Mouse (Mus musculus) subcutaneous adipose tissue, adult 2 months (tissue): ENCODE results near the gene Bfar. TPM values are rescaled to one million over a fixed set of nuclear protein-coding genes. Genes with fewer than 3 reads are reported as not detected.

ENCODE experiments used
- polyA plus RNA-seq: library from polyadenylated mRNA; depleted of rRNA; stranded (reverse); fragments of >200 nt; gene quantifications from 2 replicates; pipeline ENCODE4 v1.2.3, GENCODE M21; 2012; ENCODE audit warnings: low replicate concordance; rRNA removed

Bfar gene
- polyA plus RNA-seq, result 46.2 and 49.2 TPM in 2 replicates

DNA sequence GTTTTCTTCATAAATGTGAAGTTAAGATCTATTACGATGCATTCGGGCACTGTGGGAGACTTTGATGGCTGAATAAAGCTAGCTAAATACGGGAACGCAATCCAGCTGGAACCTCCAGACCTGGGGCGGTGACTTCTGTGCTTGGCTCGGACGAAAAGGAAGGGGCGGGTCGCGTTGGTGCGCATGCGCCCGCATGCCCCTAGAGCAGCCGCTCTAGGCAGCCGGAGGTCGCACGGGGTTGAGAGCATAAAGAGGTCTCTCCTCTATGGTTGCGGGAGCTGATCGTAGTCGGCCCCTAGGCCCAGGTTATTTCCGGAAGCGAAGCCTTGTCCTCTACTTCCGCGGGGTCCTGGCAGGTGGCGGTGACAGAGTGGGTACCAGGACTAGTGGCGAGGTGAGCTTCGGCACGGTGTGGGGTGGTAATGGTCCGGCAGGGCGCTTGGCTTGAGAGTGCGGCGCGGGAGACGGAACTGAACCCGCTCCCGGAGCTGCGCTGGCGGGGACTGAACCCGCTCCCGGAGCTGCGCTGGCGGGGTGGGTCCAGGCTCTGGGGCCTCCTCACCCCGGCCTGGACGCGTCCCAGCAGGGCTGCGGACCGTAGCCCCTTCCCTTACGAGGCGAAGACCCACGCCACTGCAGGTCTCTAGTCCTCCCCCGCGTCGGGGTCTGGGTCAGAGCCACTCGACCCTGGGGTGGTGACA, at the start of gene Bfar, which contains the start of gene 3110001I22Rik:
Bfar (plus strand) TSS at position 174 of the 701 bp plus-strand sequence.
3110001I22Rik (plus strand) TSS at position 245 of the 701 bp plus-strand sequence.

GRCm38 (mm10) chr16:13667878-13668343, 3.7 kb upstream of the Bfar start, which contains the start of gene Parn:
Gene Parn, minus strand, starts transcription at chr16:13668170.

GRCm38 (mm10) chr16:13730285-13731255, 58.9 kb downstream of the Bfar start, which contains the start of gene Pla2g10:
Gene Pla2g10, minus strand, starts transcription at chr16:13730983.

Other genes with a start within 250 kb of the Bfar start
- 13.5 and 20.8 TPM in 2 replicates for gene Parn, start 3.7 kb upstream of the Bfar start, polyA plus RNA-seq
- 1.5 and 1.9 TPM in 2 replicates for gene 3110001I22Rik, start 71 bp downstream of the Bfar start, polyA plus RNA-seq
- gene Pla2g10, start 59.1 kb downstream of the Bfar start, polyA plus RNA-seq, result 5.0 TPM in 1 of 2 replicates, not detected in the other
- gene Rrn3, start 108.8 kb downstream of the Bfar start, polyA plus RNA-seq, result 16.4 and 20.5 TPM in 2 replicates
- 68.8 and 71.7 TPM in 2 replicates for gene Ntan1, start 147.0 kb downstream of the Bfar start, polyA plus RNA-seq
- gene Pdxdc1, start 231.3 kb downstream of the Bfar start, polyA plus RNA-seq, result 118 and 135 TPM in 2 replicates
- gene Mpv17l, start 231.3 kb downstream of the Bfar start, polyA plus RNA-seq, result 3.5 and 5.8 TPM in 2 replicates